Mouse (Mus musculus): ENCODE measurements at regions not wholly inside any gene's neighbourhood (a gene's known extent, or its start where the extent isn't known, plus 50 kb on each side); places are given as distances from the start of the nearest gene placed in this dataset.

DNA sequence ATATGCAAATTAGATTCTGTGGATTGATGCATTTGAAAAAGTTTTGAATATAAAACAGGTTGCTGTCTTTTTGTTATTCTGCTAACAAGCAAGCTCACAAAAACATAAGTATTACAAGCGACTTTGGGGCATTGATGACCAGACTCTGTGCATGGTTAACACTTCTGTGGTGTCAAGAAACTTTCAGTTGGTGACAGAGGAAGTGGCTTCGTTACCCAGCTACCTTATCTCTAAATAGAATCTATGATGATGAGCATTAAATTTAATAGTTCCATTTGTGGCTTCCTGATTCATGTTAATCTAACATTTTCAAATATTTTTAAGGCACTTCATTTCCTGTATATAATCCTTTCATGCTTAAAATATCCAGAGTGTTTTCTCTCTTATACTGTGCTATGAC is 100.8 kb downstream of the Tm2d1 start:
- Histone ChIP-seq H3K4me2 (ENCODE audit: low read depth, low read length) (no peak overlapping the region), H3K9me3 (ENCODE audit: control insufficient read depth, low read length) (no peaks in the 10 kb centered on the region), H3K27me3 (replicated peaks; ENCODE audit: control insufficient read depth, insufficient read depth, low read length) (no peaks in the 10 kb centered on the region), H3K4me1 (ENCODE audit: control insufficient read depth, insufficient read depth, low read length) (no peaks in the 10 kb centered on the region), H3K27ac (ENCODE audit: low read length) (no peak overlapping the region), H3K9ac (ENCODE audit: low read depth, low read length) (no peak overlapping the region), H3K36me3 (ENCODE audit: control insufficient read depth, insufficient read depth, low read length) (no peaks in the 10 kb centered on the region), H3K4me3 (ENCODE audit: low read length) (no peak overlapping the region)
- WGBS = 65% methylated on average over 2 of the region's 2 CpGs
- ATAC-seq = no peak

DNA sequence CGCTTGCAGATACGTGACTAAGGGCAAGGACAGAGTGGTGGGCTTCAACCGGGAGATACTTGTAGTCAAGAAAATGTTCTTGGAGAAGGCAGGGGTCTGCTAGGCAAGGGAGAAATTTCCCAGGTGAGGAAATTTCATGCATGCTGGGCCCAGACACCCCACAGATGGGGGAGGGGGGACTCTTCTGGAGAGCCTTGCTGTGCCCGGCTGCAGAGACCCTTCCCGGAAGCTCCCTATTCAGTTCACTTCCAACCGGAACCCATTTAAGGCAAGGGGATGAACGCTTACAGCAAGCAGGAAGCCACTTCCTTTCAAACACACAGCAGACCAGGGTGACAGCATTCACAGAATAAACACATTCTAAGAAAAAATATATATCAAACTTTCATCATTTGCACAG is 124.8 kb downstream of the Tm2d1 start:
- WGBS = 68% methylated on average over 7 of the region's 7 CpGs
- H3K4me1 ChIP-seq (ENCODE audit: control insufficient read depth, insufficient read depth, low read length) = no peaks in the 10 kb centered on the region
- H3K36me3 ChIP-seq (ENCODE audit: control insufficient read depth, insufficient read depth, low read length) = no peaks in the 10 kb centered on the region

DNA sequence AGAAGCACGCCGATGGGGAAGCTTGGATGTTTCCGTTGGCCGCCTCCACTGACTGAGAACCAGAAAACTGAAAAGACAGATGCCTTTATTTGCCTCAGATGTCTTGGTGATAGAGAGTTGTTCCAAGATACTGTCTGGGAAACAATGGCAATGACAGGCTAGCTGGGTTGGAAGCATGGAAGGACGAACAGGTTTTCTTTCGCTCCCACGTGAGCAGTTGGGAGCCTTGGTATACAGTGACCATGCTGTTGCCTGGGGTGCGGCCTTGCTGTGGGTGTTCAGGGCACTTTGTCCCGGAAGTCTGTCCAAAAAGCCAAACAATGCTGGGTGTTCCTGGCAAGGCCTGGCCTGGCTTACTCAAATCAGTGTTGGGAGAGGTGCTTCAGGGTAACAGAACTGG is 125.4 kb downstream of the Tm2d1 start:
- H3K27me3 ChIP-seq (replicated peaks; ENCODE audit: control insufficient read depth, insufficient read depth, low read length) = no peaks in the 10 kb centered on the region
- H3K36me3 ChIP-seq (ENCODE audit: control insufficient read depth, insufficient read depth, low read length) = no peaks in the 10 kb centered on the region
- H3K27ac ChIP-seq (ENCODE audit: low read length) = no peak overlapping the region
- no peak for ATAC-seq
- H3K4me3 ChIP-seq (ENCODE audit: low read length) = no peak overlapping the region
- H3K9ac ChIP-seq (ENCODE audit: low read depth, low read length) = no peak overlapping the region
- no peak overlapping the region for H3K4me2 ChIP-seq (ENCODE audit: low read depth, low read length)
- H3K4me1 ChIP-seq (ENCODE audit: control insufficient read depth, insufficient read depth, low read length) = no peaks in the 10 kb centered on the region
- H3K9me3 ChIP-seq (ENCODE audit: control insufficient read depth, low read length) = no peaks in the 10 kb centered on the region
- WGBS = 93% methylated on average over 9 of the region's 9 CpGs

More for the DNA sequence above, 124.8 kb downstream of the Tm2d1 start:
- no peaks in the 10 kb centered on the region for H3K9me3 ChIP-seq (ENCODE audit: control insufficient read depth, low read length)
- H3K4me2 ChIP-seq (ENCODE audit: low read depth, low read length) = no peak overlapping the region
- no peak for ATAC-seq
- no peak overlapping the region for H3K4me3 ChIP-seq (ENCODE audit: low read length)
- H3K9ac ChIP-seq (ENCODE audit: low read depth, low read length) = no peak overlapping the region
- H3K27ac ChIP-seq (ENCODE audit: low read length) = no peak overlapping the region
- no peaks in the 10 kb centered on the region for H3K27me3 ChIP-seq (replicated peaks; ENCODE audit: control insufficient read depth, insufficient read depth, low read length)

DNA sequence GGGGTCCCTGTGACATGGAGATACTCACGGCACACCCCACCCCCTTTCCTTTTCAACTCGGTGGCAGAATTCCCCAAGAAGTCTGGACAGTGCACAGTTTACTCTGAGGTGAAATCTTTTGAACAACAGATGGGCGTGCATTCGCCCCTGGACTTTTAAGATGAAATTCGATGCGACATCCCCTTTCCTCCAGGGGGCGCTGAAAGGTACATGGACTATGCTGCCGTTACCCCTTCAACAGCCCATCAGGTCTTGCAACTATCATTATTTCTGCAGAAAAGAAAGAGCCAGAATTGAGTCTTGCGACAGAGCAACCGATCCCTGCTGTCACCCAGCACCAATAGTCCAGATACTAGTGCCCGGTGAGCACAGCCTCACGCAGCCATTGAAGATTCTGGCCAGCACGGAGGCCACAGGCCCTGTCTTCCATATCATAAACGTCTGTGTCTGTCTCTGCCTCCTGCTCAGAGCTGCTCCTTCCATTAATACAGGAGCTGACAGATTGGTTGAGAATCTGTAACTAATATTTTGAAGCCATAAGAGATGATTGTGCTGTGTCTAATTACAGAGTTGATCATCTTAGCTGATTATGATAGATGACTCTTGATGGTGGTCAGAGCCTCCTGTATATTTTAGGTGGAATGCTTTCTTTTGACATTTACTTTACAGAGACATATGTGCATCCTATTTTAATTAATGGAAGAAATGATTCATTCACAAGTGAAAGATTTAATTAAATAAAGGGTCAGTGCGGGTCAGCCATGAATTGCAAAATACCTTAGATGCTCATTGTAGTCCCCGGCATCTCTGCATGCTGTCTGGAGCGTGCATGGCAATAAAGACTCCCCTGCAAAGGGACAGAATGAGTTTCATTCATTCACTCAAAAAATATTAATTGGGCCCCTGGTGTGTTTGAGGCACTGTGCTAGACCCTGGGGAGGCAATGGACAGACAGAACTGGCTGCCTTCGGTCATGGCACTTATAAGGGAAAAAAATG is 128.0 kb downstream of the Tm2d1 start:
- H3K27me3 ChIP-seq (replicated peaks; ENCODE audit: control insufficient read depth, insufficient read depth, low read length) = no peaks in the 10 kb centered on the region
- no peak for ATAC-seq
- 57% methylated on average over 18 of the region's 18 CpGs for WGBS
- no peak overlapping the region for H3K9ac ChIP-seq (ENCODE audit: low read depth, low read length)
- H3K4me3 ChIP-seq (ENCODE audit: low read length) = no peak overlapping the region
- no peaks in the 10 kb centered on the region for H3K4me1 ChIP-seq (ENCODE audit: control insufficient read depth, insufficient read depth, low read length)
- no peaks in the 10 kb centered on the region for H3K9me3 ChIP-seq (ENCODE audit: control insufficient read depth, low read length)
- H3K4me2 ChIP-seq (ENCODE audit: low read depth, low read length) = no peak overlapping the region
- H3K27ac ChIP-seq (ENCODE audit: low read length) = no peak overlapping the region
- H3K36me3 ChIP-seq (ENCODE audit: control insufficient read depth, insufficient read depth, low read length) = no peaks in the 10 kb centered on the region

DNA sequence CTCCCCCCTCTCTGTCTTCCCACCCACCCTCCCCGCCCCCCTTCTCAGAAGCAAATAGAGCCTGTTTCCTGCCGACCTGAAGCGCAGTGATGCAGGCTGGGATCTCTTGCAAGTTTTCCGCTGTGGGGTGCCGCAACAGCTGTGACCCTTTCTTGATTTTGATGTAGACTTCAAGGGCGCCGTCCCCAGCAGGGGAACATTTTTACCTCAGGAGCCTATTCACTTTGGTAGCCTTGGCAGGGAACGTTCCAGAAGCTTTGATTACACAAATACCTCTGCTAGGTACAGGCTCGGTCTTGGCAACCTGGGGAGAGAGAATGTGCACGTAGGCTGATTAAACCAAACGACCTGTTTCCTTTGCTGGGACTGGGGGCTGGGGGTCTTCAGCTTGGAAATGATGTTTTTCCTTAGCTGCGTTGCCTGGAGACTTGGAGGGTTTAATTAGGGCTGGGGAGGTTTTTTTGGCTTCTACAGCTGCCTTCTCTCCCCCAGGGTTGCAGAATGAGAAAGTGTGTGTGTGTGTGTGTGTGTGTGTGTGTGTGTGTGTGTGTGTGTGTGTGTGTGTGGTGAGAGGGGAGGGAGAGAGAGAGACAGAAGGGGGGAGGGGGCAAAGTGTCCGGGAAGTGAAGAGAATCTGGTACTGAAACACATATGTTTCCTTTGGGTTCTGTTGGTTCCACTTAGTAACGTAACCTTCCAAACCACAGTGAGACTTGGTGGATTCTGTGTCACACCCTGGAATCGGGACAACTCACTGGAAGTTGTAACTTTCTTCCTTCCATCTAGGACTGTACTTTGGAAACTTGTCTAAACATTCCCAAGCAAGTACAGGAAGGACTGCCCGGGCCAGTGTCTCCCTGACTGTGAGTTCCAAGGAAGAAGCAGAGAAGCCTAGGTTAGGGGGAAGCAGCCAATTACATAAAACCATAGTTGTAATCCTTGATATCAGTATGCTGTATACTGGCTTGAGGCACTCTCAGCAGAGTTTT is 138.9 kb downstream of the Tm2d1 start:
- peak overlapping the region; percentile 15; the same call in 1 of the 2 replicates for H3K27ac ChIP-seq (ENCODE audit: low read length)
- no peaks in the 10 kb centered on the region for H3K36me3 ChIP-seq (ENCODE audit: control insufficient read depth, insufficient read depth, low read length)
- peak overlapping the region; percentile 35 for H3K4me2 ChIP-seq (ENCODE audit: low read depth, low read length)
- H3K4me1 ChIP-seq (ENCODE audit: control insufficient read depth, insufficient read depth, low read length) = 0 out of 2 replicates have a peak, but pooled peaks cover 2% of the 10 kb centered on the region
- H3K9me3 ChIP-seq (ENCODE audit: control insufficient read depth, low read length) = no peaks in the 10 kb centered on the region; the same call in 1 of the 2 replicates
- ATAC-seq = 0 out of 2 replicates have a peak, but pooled peaks have one; percentile 38
- no peak overlapping the region for H3K9ac ChIP-seq (ENCODE audit: low read depth, low read length)
- H3K27me3 ChIP-seq (replicated peaks; ENCODE audit: control insufficient read depth, insufficient read depth, low read length) = no peaks in the 10 kb centered on the region
- WGBS = 7% methylated on average over 16 of the region's 16 CpGs
- H3K4me3 ChIP-seq (ENCODE audit: low read length) = no peak overlapping the region

DNA sequence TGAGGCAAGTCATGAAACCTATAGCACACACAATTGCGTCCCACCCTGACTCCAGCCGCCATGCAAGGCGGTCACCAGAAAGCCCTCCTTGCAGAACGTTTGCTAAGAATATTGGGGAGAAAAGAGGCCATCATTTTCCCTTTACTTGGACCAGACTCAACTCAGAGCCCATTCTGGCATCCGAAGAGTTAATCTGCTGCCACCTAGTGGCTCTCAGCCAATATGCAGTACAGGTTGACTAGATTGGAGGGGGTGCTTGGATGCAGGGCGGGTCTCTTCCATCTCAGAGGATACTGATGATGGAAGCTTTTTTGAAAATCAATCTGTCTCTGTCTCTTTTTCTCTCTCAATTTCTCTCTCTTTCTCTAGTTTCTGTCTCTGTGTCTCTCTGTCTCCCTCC is 139.6 kb downstream of the Tm2d1 start:
- Histone ChIP-seq H3K4me1 (ENCODE audit: control insufficient read depth, insufficient read depth, low read length) (0 out of 2 replicates have a peak, but pooled peaks cover 2% of the 10 kb centered on the region), H3K9me3 (ENCODE audit: control insufficient read depth, low read length) (no peaks in the 10 kb centered on the region; the same call in 1 of the 2 replicates), H3K4me3 (ENCODE audit: low read length) (no peak overlapping the region), H3K27ac (ENCODE audit: low read length) (no peak overlapping the region), H3K4me2 (ENCODE audit: low read depth, low read length) (peak overlapping the region; percentile 35; the same call in 1 of the 2 replicates), H3K9ac (ENCODE audit: low read depth, low read length) (no peak overlapping the region), H3K36me3 (ENCODE audit: control insufficient read depth, insufficient read depth, low read length) (no peaks in the 10 kb centered on the region), H3K27me3 (replicated peaks; ENCODE audit: control insufficient read depth, insufficient read depth, low read length) (no peaks in the 10 kb centered on the region)
- no peak for ATAC-seq
- WGBS = 7% methylated on average over 6 of the region's 6 CpGs

DNA sequence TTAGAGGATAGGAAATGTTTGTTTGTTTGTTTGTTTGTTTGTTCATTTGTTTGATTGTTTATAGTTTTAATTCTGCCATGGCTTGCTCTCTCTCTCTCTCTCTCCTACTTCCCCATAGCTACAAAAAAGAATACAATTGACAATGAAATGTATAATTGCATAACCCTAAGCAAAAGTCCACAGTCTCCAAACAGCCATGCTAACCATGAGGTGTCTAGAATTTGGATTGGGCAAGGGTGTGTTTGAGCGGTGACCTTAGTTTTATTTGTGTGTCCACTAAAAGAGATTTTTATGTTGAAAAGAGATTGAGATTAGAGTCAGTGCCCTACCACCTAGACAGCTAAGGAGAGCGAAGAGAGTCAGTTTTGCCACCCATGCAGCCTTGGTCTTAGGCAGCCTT is 141.2 kb downstream of the Tm2d1 start:
- H3K9ac ChIP-seq (ENCODE audit: low read depth, low read length) = no peak overlapping the region
- H3K4me1 ChIP-seq (ENCODE audit: control insufficient read depth, insufficient read depth, low read length) = 0 out of 2 replicates have a peak, but pooled peaks cover 2% of the 10 kb centered on the region
- no peaks in the 10 kb centered on the region; the same call in 1 of the 2 replicates for H3K9me3 ChIP-seq (ENCODE audit: control insufficient read depth, low read length)
- H3K4me3 ChIP-seq (ENCODE audit: low read length) = no peak overlapping the region
- WGBS = 97% methylated on average over 2 of the region's 2 CpGs
- no peak overlapping the region for H3K4me2 ChIP-seq (ENCODE audit: low read depth, low read length)
- no peak overlapping the region for H3K27ac ChIP-seq (ENCODE audit: low read length)
- H3K36me3 ChIP-seq (ENCODE audit: control insufficient read depth, insufficient read depth, low read length) = no peaks in the 10 kb centered on the region
- no peak for ATAC-seq
- H3K27me3 ChIP-seq (replicated peaks; ENCODE audit: control insufficient read depth, insufficient read depth, low read length) = no peaks in the 10 kb centered on the region

DNA sequence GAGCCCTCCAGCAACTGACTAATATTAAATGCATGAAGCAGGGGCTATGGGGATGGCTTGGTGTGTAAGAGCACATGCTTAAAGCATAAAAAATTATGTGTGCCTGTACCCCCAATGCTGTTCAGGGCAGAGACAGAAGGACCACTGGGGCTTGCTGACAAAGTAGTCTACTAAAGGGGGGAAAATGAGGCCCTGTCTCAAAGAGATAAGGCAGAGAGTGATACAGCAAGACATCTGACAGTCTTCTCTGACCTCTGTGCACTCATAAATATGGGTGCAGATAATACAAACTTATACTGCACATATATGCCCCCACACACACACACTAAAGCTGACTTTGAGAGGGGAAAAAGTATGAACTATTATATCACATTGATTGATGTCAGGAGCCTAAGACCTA is 142.8 kb downstream of the Tm2d1 start:
- Histone ChIP-seq H3K4me1 (ENCODE audit: control insufficient read depth, insufficient read depth, low read length) (0 out of 2 replicates have a peak, but pooled peaks cover 2% of the 10 kb centered on the region), H3K9me3 (ENCODE audit: control insufficient read depth, low read length) (no peaks in the 10 kb centered on the region), H3K9ac (ENCODE audit: low read depth, low read length) (no peak overlapping the region), H3K27ac (ENCODE audit: low read length) (no peak overlapping the region), H3K4me2 (ENCODE audit: low read depth, low read length) (no peak overlapping the region), H3K4me3 (ENCODE audit: low read length) (no peak overlapping the region), H3K27me3 (replicated peaks; ENCODE audit: control insufficient read depth, insufficient read depth, low read length) (no peaks in the 10 kb centered on the region), H3K36me3 (ENCODE audit: control insufficient read depth, insufficient read depth, low read length) (no peaks in the 10 kb centered on the region)
- ATAC-seq = no peak

DNA sequence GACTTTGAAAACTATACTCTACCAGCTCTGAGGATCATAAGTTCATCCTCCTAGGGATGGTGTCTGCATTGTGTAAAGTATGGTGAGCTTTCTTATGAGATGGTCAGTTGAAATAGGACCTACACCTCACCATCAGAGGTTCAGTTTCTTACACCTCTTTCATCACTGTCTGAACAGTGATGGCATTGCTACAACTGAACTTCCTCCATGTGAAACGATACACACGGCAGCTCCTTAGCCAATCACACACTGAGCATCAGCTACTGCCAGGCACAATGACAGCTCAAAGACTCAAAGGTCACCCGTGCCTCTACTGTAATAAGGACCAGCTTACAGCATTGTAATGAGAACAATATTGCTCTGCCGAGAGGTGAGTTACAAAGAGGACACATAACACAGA is 145.0 kb downstream of the Tm2d1 start:
- no peaks in the 10 kb centered on the region for H3K36me3 ChIP-seq (ENCODE audit: control insufficient read depth, insufficient read depth, low read length)
- H3K9ac ChIP-seq (ENCODE audit: low read depth, low read length) = no peak overlapping the region
- no peak for ATAC-seq
- H3K4me2 ChIP-seq (ENCODE audit: low read depth, low read length) = no peak overlapping the region
- H3K27me3 ChIP-seq (replicated peaks; ENCODE audit: control insufficient read depth, insufficient read depth, low read length) = no peaks in the 10 kb centered on the region
- WGBS = 83% methylated on average over 4 of the region's 4 CpGs
- no peak overlapping the region for H3K4me3 ChIP-seq (ENCODE audit: low read length)
- H3K27ac ChIP-seq (ENCODE audit: low read length) = no peak overlapping the region
- H3K4me1 ChIP-seq (ENCODE audit: control insufficient read depth, insufficient read depth, low read length) = no peaks in the 10 kb centered on the region
- no peaks in the 10 kb centered on the region for H3K9me3 ChIP-seq (ENCODE audit: control insufficient read depth, low read length)
